Mouse (Mus musculus) MEL (cell line): ENCODE data around the gene Selenoh.

Experiments used
- CTCF ChIP-seq, 3 experiments: IDR thresholded peaks in 2 of 3; conservative IDR thresholded peaks in 1 of 3; 2 replicates each; pipeline ENCODE4 v1.5.1; 2011 to 2012; ENCODE audit warnings: low read length in 3 of 3, low read depth in 2 of 3, mild to moderate bottlenecking in 2 of 3, improper control_type of control experiment in 1 of 3, inconsistent platforms in 1 of 3, mixed read lengths in 1 of 3, moderate library complexity in 1 of 3; ENCODE audit not compliant: control insufficient read depth in 1 of 3, insufficient read depth in 1 of 3, poor library complexity in 1 of 3, severe bottlenecking in 1 of 3
- E2F4 ChIP-seq: IDR thresholded peaks from 2 replicates; pipeline ENCODE4 v1.6.1; 2011; ENCODE audit warnings: low read depth, low read length, improper control_type of control experiment, borderline replicate concordance
- MAX ChIP-seq: IDR thresholded peaks from 2 replicates; pipeline ENCODE4 v1.6.1; 2011; ENCODE audit warnings: low read length, improper control_type of control experiment
- TAL1 ChIP-seq: IDR thresholded peaks from 2 replicates; pipeline ENCODE4 v1.6.1; 2012; ENCODE audit warnings: mild to moderate bottlenecking, inconsistent platforms, low read length, moderate library complexity, mixed read lengths
- TBP ChIP-seq: IDR thresholded peaks from 2 replicates; pipeline ENCODE4 v1.8.0; 2011; ENCODE audit warnings: low read depth, low read length, improper control_type of control experiment
- USF1 ChIP-seq: IDR thresholded peaks from 2 replicates; pipeline ENCODE4 v1.6.1; 2014; ENCODE audit warnings: low read depth, mild to moderate bottlenecking, inconsistent platforms, low read length, improper control_type of control experiment, moderate library complexity
- USF2 ChIP-seq, 2 experiments: IDR thresholded peaks; 2 replicates each; pipeline ENCODE4 v1.6.1; 2011 to 2012; ENCODE audit warnings: improper control_type of control experiment in 2 of 2, low read length in 2 of 2, borderline replicate concordance in 1 of 2, inconsistent platforms in 1 of 2, low read depth in 1 of 2, mild to moderate bottlenecking in 1 of 2; ENCODE audit not compliant: insufficient read depth in 1 of 2

GRCm38 (mm10) chr2:84704329-84704728 is 33.8 kb upstream of the Selenoh start:
- TF ChIP-seq CTCF (IDR thresholded peaks at IDR 0.05 in 2 of 3, conservative IDR thresholded peaks at IDR 0.05 in 1 of 3; ENCODE audit: control insufficient read depth in 1 of 3, insufficient read depth in 1 of 3, low read depth in 2 of 3, low read length in 3 of 3, poor library complexity in 1 of 3, severe bottlenecking in 1 of 3) (no peak), USF1 (no peak), MAX (no peak), E2F4 (no peak), TBP (no peak), USF2 (IDR thresholded peaks at IDR 0.05; ENCODE audit: borderline replicate concordance in 1 of 2, insufficient read depth in 1 of 2, low read depth in 1 of 2, low read length in 2 of 2) (no peak), TAL1 (no peak)
